ENCODE assay signal across 14 mouse cellular contexts in the genomic region with DNA sequence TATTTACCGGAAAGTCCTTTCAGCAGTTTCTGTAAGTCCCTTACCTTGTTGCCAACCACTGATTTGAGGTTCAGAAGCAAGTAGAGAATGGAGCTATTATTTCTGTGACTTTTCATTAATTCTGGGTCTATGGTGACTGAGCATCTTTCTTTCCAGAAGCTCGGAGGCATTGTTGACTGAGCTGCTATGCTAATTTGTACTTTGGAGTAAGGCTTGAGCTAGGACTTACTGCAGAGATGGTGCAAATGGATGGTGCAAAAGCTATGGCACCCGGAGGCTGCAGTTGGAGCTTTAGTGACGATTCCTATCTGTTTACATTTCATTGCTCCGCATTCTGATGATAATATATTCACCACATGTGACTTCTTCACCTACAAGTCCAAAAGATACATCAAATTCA.
DNase-seq lines count a peak whose midpoint lies in the region; ATAC-seq lines count a peak whose summit lies in the region.
"Had no signal": no experiment of that assay in that cellular context is flagged by ENCODE, and none has a peak within 500 bp of the region (broad histone marks: within the 10 kb centered on the region; RNA-seq: fewer than 3 reads in every experiment).

No protein-coding gene starts in this region.

- peak overlapping the region; percentile 89; the same call in 1 of the 2 replicates for H3K27ac ChIP-seq in forebrain, embryonic 15.5 days (replicated peaks)
- peak overlapping the region; percentile 83; the same call in 1 of the 2 replicates for H3K27ac ChIP-seq in hindbrain, embryonic 14.5 days
- no peak overlapping the region; the same call in 1 of the 2 replicates for H3K27ac ChIP-seq in neural tube, embryonic 14.5 days (ENCODE audit: low read depth, low read length)
- H3K27ac ChIP-seq: heart, embryonic 15.5 days; macrophage had no signal

- H3K27me3 ChIP-seq in forebrain, embryonic 15.5 days: no peaks in the 10 kb centered on the region
- no peaks in the 10 kb centered on the region for H3K27me3 ChIP-seq in hindbrain, embryonic 14.5 days (ENCODE audit: control insufficient read depth, insufficient read depth, low read length)
- no peaks in the 10 kb centered on the region for H3K27me3 ChIP-seq in neural tube, embryonic 14.5 days (ENCODE audit: control insufficient read depth, insufficient read depth, low read length)
- H3K27me3 ChIP-seq: heart, embryonic 15.5 days had no signal

- H3K4me3 ChIP-seq in forebrain, embryonic 15.5 days: no peak overlapping the region
- H3K4me3 ChIP-seq in hindbrain, embryonic 14.5 days (replicated peaks; ENCODE audit: low read length): no peak overlapping the region
- no peak overlapping the region for H3K4me3 ChIP-seq in neural tube, embryonic 14.5 days (ENCODE audit: low read depth, low read length)
- H3K4me3 ChIP-seq: heart, embryonic 15.5 days had no signal

- 46% methylated on average over 5 of the region's 5 CpGs for WGBS in forebrain, embryonic 15.5 days
- WGBS in hindbrain, embryonic 14.5 days: 46% methylated on average over 5 of the region's 5 CpGs
- 60% methylated on average over 5 of the region's 5 CpGs for WGBS in neural tube, embryonic 14.5 days

- peak; percentile 47 for DNase-seq in layer of hippocampus, adult 9-11 months
- no peak for DNase-seq in layer of hippocampus, adult 8-10 months (ENCODE audit: low spot score in 2 of 2)
- DNase-seq in hindbrain, embryonic 14.5 days (ENCODE audit: low spot score): no peak
- DNase-seq in heart, adult 11 months: no peak
- DNase-seq in right cerebral cortex, postnatal 14 days: no peak
- DNase-seq: adrenal gland, adult 2 months; embryo, embryonic 11 days; lung, embryonic 14.5 days had no signal

- no peak overlapping the region for H3K4me2 ChIP-seq in forebrain, embryonic 15.5 days (replicated peaks)
- H3K4me2 ChIP-seq in hindbrain, embryonic 14.5 days (replicated peaks): peak overlapping the region; percentile 28
- H3K4me2 ChIP-seq in neural tube, embryonic 14.5 days (ENCODE audit: low read depth, low read length): no peak overlapping the region
- H3K4me2 ChIP-seq: heart, embryonic 15.5 days; liver, embryonic 11.5 days; lung, embryonic 14.5 days had no signal

- no peaks in the 10 kb centered on the region for H3K36me3 ChIP-seq in forebrain, embryonic 15.5 days
- H3K36me3 ChIP-seq in hindbrain, embryonic 14.5 days (replicated peaks; ENCODE audit: control insufficient read depth, insufficient read depth): no peaks in the 10 kb centered on the region
- no peaks in the 10 kb centered on the region for H3K36me3 ChIP-seq in neural tube, embryonic 14.5 days (ENCODE audit: control insufficient read depth, insufficient read depth, low read length)
- H3K36me3 ChIP-seq: heart, embryonic 15.5 days had no signal

- H3K9me3 ChIP-seq in forebrain, embryonic 15.5 days: no peaks in the 10 kb centered on the region
- H3K9me3 ChIP-seq in hindbrain, embryonic 14.5 days (ENCODE audit: control insufficient read depth, low read length): no peaks in the 10 kb centered on the region
- H3K9me3 ChIP-seq in neural tube, embryonic 14.5 days (ENCODE audit: control insufficient read depth, low read length): no peaks in the 10 kb centered on the region
- H3K9me3 ChIP-seq: heart, embryonic 15.5 days had no signal

- H3K4me1 ChIP-seq in forebrain, embryonic 15.5 days: peaks cover 22% of the 10 kb centered on the region
- H3K4me1 ChIP-seq in hindbrain, embryonic 14.5 days (replicated peaks; ENCODE audit: control insufficient read depth, insufficient read depth, low read length): peaks cover 15% of the 10 kb centered on the region; the same call in 1 of the 2 replicates
- peaks cover 7% of the 10 kb centered on the region; the same call in 1 of the 2 replicates for H3K4me1 ChIP-seq in neural tube, embryonic 14.5 days (ENCODE audit: control insufficient read depth, insufficient read depth, low read length)

- no peak overlapping the region for H3K9ac ChIP-seq in forebrain, embryonic 15.5 days (replicated peaks)
- no peak overlapping the region for H3K9ac ChIP-seq in hindbrain, embryonic 14.5 days
- no peak overlapping the region for H3K9ac ChIP-seq in neural tube, embryonic 14.5 days (replicated peaks; ENCODE audit: low read depth, low read length)
- H3K9ac ChIP-seq: heart, embryonic 15.5 days; lung, embryonic 14.5 days had no signal

- peak; percentile 47 for ATAC-seq in forebrain, embryonic 15.5 days (replicated peaks)
- ATAC-seq in hindbrain, embryonic 14.5 days (ENCODE audit: low FRiP score): 0 out of 2 replicates have a peak, but pooled peaks have one; percentile 44
- peak; percentile 43; the same call in 1 of the 2 replicates for ATAC-seq in neural tube, embryonic 14.5 days (ENCODE audit: low read depth)
- ATAC-seq: CD4-positive, CD25-positive, alpha-beta regulatory T cell, adult 4 months had no signal
